Mouse (Mus musculus) cerebellum, adult 2 months (tissue): ENCODE measurements around the gene Zfhx3.

Experiments
- CTCF ChIP-seq: fragments of 200-500 bp; IDR thresholded peaks from 2 replicates; pipeline ENCODE4 v1.5.1; 2011; ENCODE audit warnings: low read depth, mild to moderate bottlenecking, control low read depth, low read length, moderate library complexity, borderline replicate concordance; ENCODE audit not compliant: insufficient read depth
- POLR2A ChIP-seq: fragments of 200-500 bp; IDR thresholded peaks from 2 replicates; pipeline ENCODE4 v1.6.1; 2011; ENCODE audit warnings: low read length, control low read depth, borderline replicate concordance; ENCODE audit not compliant: insufficient read depth

DNA sequence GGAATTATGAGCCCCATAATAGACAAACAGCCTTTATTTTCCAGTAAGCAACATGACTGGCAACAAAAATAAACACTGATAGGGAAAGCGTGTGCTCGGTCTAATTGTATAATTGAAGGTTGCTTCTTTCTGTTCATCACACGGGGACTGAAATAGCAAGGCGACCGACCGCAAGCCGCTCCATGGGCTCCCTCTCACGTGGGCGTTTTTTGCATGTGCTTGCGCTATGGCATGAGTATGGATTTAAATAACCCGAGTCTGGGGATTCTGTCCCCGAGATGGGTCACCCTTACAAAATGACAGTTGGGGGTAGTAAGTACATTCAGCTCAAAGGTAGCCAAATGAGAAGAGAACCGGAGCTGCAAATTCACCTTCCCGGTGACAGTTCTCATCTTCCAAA is 405.9 kb downstream of the Zfhx3 start:
- TF ChIP-seq CTCF = no peak
- TF ChIP-seq POLR2A = no peak
